Mouse (Mus musculus) limb, embryonic 11.5 days (tissue): ENCODE measurements at regions not wholly inside any gene's neighbourhood (a gene's known extent, or its start where the extent isn't known, plus 50 kb on each side); places are given as distances from the start of the nearest gene placed in this dataset.

Experiments
- ATAC-seq: fragments of 200-750 bp; cut with Nextera tagmentation; 2 replicates; pipeline ENCODE4 v1.8.0; 2017; ENCODE audit warnings: low read depth; ENCODE audit not compliant: insufficient number of reproducible peaks, low FRiP score, low TSS enrichment
- DNase-seq: peaks from one replicate; pipeline ENCODE4 v3.0.0-alpha.2; 2015; ENCODE audit warnings: low spot score
- H3K27ac ChIP-seq: fragments of 300-500 bp; sonication (generic); replicated peaks from 2 replicates; pipeline ENCODE4 v1.5.1; 2014; ENCODE audit warnings: low read depth, mild to moderate bottlenecking, low read length
- H3K27me3 ChIP-seq: fragments of 300-500 bp; sonication (generic); 2 replicates; pipeline ENCODE4 v1.6.1; 2014; ENCODE audit warnings: mild to moderate bottlenecking, low read length, mixed read lengths; ENCODE audit not compliant: control insufficient read depth, insufficient read depth
- H3K36me3 ChIP-seq: fragments of 300-500 bp; sonication (generic); 2 replicates; pipeline ENCODE4 v1.6.1; 2014; ENCODE audit warnings: mild to moderate bottlenecking, low read length, moderate library complexity, mixed read lengths; ENCODE audit not compliant: control insufficient read depth, insufficient read depth
- H3K4me1 ChIP-seq: fragments of 300-500 bp; sonication (generic); 2 replicates; pipeline ENCODE4 v1.6.1; 2014; ENCODE audit warnings: low read length, mixed read lengths; ENCODE audit not compliant: control insufficient read depth, insufficient read depth
- H3K4me2 ChIP-seq: fragments of 300-500 bp; sonication (generic); 2 replicates; pipeline ENCODE4 v1.6.1; 2014; ENCODE audit warnings: low read depth, mild to moderate bottlenecking, moderate library complexity; ENCODE audit not compliant: severe bottlenecking
- H3K4me3 ChIP-seq: fragments of 300-500 bp; sonication (generic); 2 replicates; pipeline ENCODE4 v1.5.1; 2014; ENCODE audit warnings: low read depth, low read length
- H3K9ac ChIP-seq: fragments of 300-500 bp; sonication (generic); 2 replicates; pipeline ENCODE4 v1.6.1; 2014; ENCODE audit warnings: mild to moderate bottlenecking, low read length
- H3K9me3 ChIP-seq: fragments of 300-500 bp; sonication (generic); 2 replicates; pipeline ENCODE4 v1.6.1; 2016; ENCODE audit warnings: low read length; ENCODE audit not compliant: control insufficient read depth
- WGBS: fragments of 180-500 bp; shearing (Covaris S2); extraction: QIAGEN DNeasy Blood & Tissue Kit; methylation state at CpG from one replicate; pipeline ENCODE4 v1.1.7; 2014; 5-methylcytosine and 5-hydroxymethylcytosine counted together

- H3K9me3 ChIP-seq: no peaks in the 10 kb centered on the region
- peak overlapping the region; percentile 44 for H3K4me3 ChIP-seq
- 5% methylated on average over 6 of the region's 6 CpGs for WGBS
- DNase-seq (no peak), ATAC-seq (peak; percentile 61; the same call in 1 of the 2 replicates)
- peak overlapping the region; percentile 94 for H3K4me2 ChIP-seq
- H3K9ac ChIP-seq: peak overlapping the region; percentile 31; the same call in 1 of the 2 replicates
- no peaks in the 10 kb centered on the region for H3K36me3 ChIP-seq
- H3K4me1 ChIP-seq: 0 out of 2 replicates have a peak, but pooled peaks cover 6% of the 10 kb centered on the region
- H3K27me3 ChIP-seq: no peaks in the 10 kb centered on the region
- no peak overlapping the region for H3K27ac ChIP-seq
Measured at GRCm38 (mm10) chr1:177322307-177322685, 64.3 kb upstream of the Akt3 start.

- 52% methylated on average over 5 of the region's 5 CpGs for WGBS
- Histone ChIP-seq H3K4me3 (no peak overlapping the region), H3K4me1 (0 out of 2 replicates have a peak, but pooled peaks cover 6% of the 10 kb centered on the region), H3K9ac (no peak overlapping the region), H3K27me3 (no peaks in the 10 kb centered on the region), H3K27ac (no peak overlapping the region), H3K36me3 (no peaks in the 10 kb centered on the region), H3K4me2 (no peak overlapping the region; the same call in 1 of the 2 replicates), H3K9me3 (no peaks in the 10 kb centered on the region)
- DNase-seq (no peak), ATAC-seq (0 out of 2 replicates have a peak, but pooled peaks have one; percentile 8)
Measured at GRCm38 (mm10) chr1:177321655-177322306, 63.8 kb upstream of the Akt3 start.

- WGBS: 29% methylated on average over 5 of the region's 5 CpGs
- Histone ChIP-seq H3K27me3 (no peaks in the 10 kb centered on the region), H3K27ac (no peak overlapping the region), H3K36me3 (no peaks in the 10 kb centered on the region), H3K4me1 (no peaks in the 10 kb centered on the region), H3K4me3 (no peak overlapping the region), H3K9me3 (no peaks in the 10 kb centered on the region), H3K9ac (no peak overlapping the region), H3K4me2 (no peak overlapping the region)
- DNase-seq (peak; percentile 29), ATAC-seq (no peak)
Measured at GRCm38 (mm10) chr1:177308213-177308872, 50.3 kb upstream of the Akt3 start.
